Mouse (Mus musculus): Measurements from ENCODE around the gene Slc25a22.

GRCm38 (mm10) chr7:141477578-141478269, 40.0 kb upstream of the Slc25a22 start:
- TF ChIP-seq EP300 (IDR thresholded peaks at IDR 0.05; ENCODE audit: low read length) (no peak), BHLHE40 (IDR thresholded peaks at IDR 0.05; ENCODE audit: low read depth, low read length) (no peak), POLR2A (IDR thresholded peaks at IDR 0.05; ENCODE audit: low read depth, low read length) (no peak), CTCF (conservative IDR thresholded peaks at IDR 0.05 in 1 of 2, IDR thresholded peaks at IDR 0.05 in 1 of 2; ENCODE audit: low read depth in 2 of 2, low read length in 2 of 2) (no peak), MAX (IDR thresholded peaks at IDR 0.05; ENCODE audit: low read length) (no peak), USF1 (IDR thresholded peaks at IDR 0.05; ENCODE audit: low read depth, low read length) (no peak), RAD21 (IDR thresholded peaks at IDR 0.05; ENCODE audit: low read depth, low read length) (no peak), ETS1 (conservative IDR thresholded peaks at IDR 0.05; ENCODE audit: low read depth, low read length) (no peak)

Data from CH12.LX (cell line).